Comparison of ENCODE assay signal across 21 mouse cellular contexts in the genomic region with DNA sequence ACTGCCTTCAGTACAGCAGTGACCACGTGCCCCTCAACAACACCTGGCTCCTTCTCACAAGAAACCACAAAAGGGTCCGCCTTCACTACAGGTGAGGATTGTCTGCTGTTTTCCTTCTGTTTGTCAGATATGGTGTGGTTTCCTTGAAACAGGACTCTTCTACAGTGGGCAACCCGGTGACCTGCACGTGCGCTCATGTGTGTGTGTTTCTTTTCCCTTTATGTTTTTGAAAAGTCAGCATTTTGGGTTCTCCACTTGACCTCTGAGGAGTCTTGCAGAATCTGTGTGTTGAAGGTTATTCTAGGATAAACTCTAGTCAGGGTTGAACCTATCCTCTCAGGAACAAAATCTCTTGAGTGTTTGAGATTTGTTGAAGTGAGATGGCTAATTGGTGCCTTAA. TPM values are rescaled to one million over a fixed set of nuclear protein-coding genes. Genes with fewer than 3 reads are reported as not detected.
DNase-seq lines count a peak whose midpoint lies in the region; TF ChIP-seq lines count a peak whose summit lies in the region.
"Had no signal": no experiment of that assay in that cellular context is flagged by ENCODE, and none has a peak within 500 bp of the region (broad histone marks: within the 10 kb centered on the region; RNA-seq: fewer than 3 reads in every experiment).

No protein-coding gene starts in this region.

- no peak overlapping the region for H3K9ac ChIP-seq in CH12.LX (ENCODE audit: insufficient read depth, low read depth)

- peaks cover 0 to 7% of the 10 kb centered on the region in 2 experiments; a peak in 2 of 4 replicates for H3K4me1 ChIP-seq in CH12.LX (ENCODE audit: control insufficient read depth in 1 of 2, insufficient read depth in 2 of 2)

- TF ChIP-seq CTCF in CH12.LX (conservative IDR thresholded peaks at IDR 0.05 in 1 of 2, IDR thresholded peaks at IDR 0.05 in 1 of 2; ENCODE audit: low read depth in 2 of 2, low read length in 2 of 2): no peak

- no peaks in the 10 kb centered on the region for H3K9me3 ChIP-seq in CH12.LX (replicated peaks; ENCODE audit: low read length)
- H3K9me3 ChIP-seq: G1E had no signal

- no peak overlapping the region for H3K27ac ChIP-seq in CH12.LX (ENCODE audit: insufficient read depth, low read depth)

- no peak for DNase-seq in CH12.LX (ENCODE audit: extremely low read depth)
- no peak for DNase-seq in B cell, adult 2 months
- DNase-seq: adrenal gland, adult 2 months; adrenal gland, adult 8-10 months; adrenal gland, postnatal 10 days; adrenal gland, postnatal 14 days; adrenal gland, postnatal 25 days; adrenal gland, postnatal 36 days; cerebellum, adult 11 months; cerebellum, adult 11-12 months; cerebellum, adult 18-20 months; cerebellum, adult 2 months; cerebellum, adult 8-10 months; cerebellum, adult 9-10 months had no signal

- in situ Hi-C loops in CH12.LX (cut with MboI; ENCODE audit: low pct_ligation_motif_present, low pct_unique_long_range_greater_than_20kb, low sequenced_read_pairs): no loop called here

- no peak for TF ChIP-seq POLR2A in CH12.LX (IDR thresholded peaks at IDR 0.05; ENCODE audit: low read depth, low read length)

- dilution Hi-C loops in CH12.LX (cut with MboI; ENCODE audit: extremely low pct_ligation_motif_present, extremely low pct_unique_long_range_greater_than_20kb, low sequenced_read_pairs): no loop called here

- no peak for TF ChIP-seq EP300 in CH12.LX (IDR thresholded peaks at IDR 0.05; ENCODE audit: low read length)

- no peak for TF ChIP-seq RAD21 in CH12.LX (IDR thresholded peaks at IDR 0.05; ENCODE audit: low read depth, low read length)

- no peaks in the 10 kb centered on the region for H3K27me3 ChIP-seq in CH12.LX (replicated peaks)

- no peaks in the 10 kb centered on the region for H3K79me2 ChIP-seq in CH12.LX (replicated peaks; ENCODE audit: control insufficient read depth, extremely low read depth, insufficient read depth, poor library complexity, severe bottlenecking)

- H3K36me3 ChIP-seq in CH12.LX (replicated peaks in 1 of 2; ENCODE audit: control insufficient read depth in 1 of 2, insufficient read depth in 1 of 2, low read length in 1 of 2): no peaks in the 10 kb centered on the region
- H3K36me3 ChIP-seq: G1E had no signal

- no peak overlapping the region for H3K4me2 ChIP-seq in CH12.LX (ENCODE audit: insufficient read depth, low read depth, poor library complexity, severe bottlenecking)

- H3K4me3 ChIP-seq in CH12.LX (replicated peaks in 1 of 3; ENCODE audit: low read depth in 2 of 3, low read length in 2 of 3, poor library complexity in 1 of 3): no peak overlapping the region

TF ChIP-seq in CH12.LX, 34 proteins besides CTCF, POLR2A, EP300 and RAD21:
- TF ChIP-seq BHLHE40 (IDR thresholded peaks at IDR 0.05; ENCODE audit: low read depth, low read length) (peak; percentile 57), MAZ (IDR thresholded peaks at IDR 0.05; ENCODE audit: low read depth, low read length) (no peak), MAFK (IDR thresholded peaks at IDR 0.05; ENCODE audit: insufficient replicate concordance, low read length) (0 out of 2 replicates have a peak, but pooled peaks have one; percentile 63)

RNA-seq across cellular contexts. Expression of a gene that starts 7.1 kb away (rescaled TPM):
- not detected in 2 replicates for total RNA-seq in CH12.LX (2012; rRNA removed)
- total RNA-seq in CH12.LX (2014; rRNA removed): not detected in 2 replicates
- polyA plus RNA-seq in CH12.LX (2012; ENCODE audit: insufficient read length, low read depth): not detected in 2 replicates
- total RNA-seq: ES-E14, G1E, MEL had no signal
- polyA plus RNA-seq: activated CD4-positive, CD25-positive, alpha-beta regulatory T cell, adult 4 months; C2C12; CD4-positive, CD25-positive, alpha-beta regulatory T cell, adult 4 months; cerebellum, adult 2 months; G1E; Patski had no signal
